Mouse (Mus musculus): ENCODE measurements around the gene Adam19. TPM values are rescaled to one million over a fixed set of nuclear protein-coding genes. Genes with fewer than 3 reads are reported as not detected.

Adam19 gene
- polyA plus RNA-seq, 1 experiment from 2014 or later = 4.5 TPM

GRCm38 (mm10) chr11:46184946-46185345 is 129.2 kb downstream of the Adam19 start:
- no peak overlapping the region for H3K27ac ChIP-seq (ENCODE audit: low read depth, low read length)
- DNase-seq (ENCODE audit: low spot score) = no peak

GRCm38 (mm10) chr11:46185486-46185885 is 129.7 kb downstream of the Adam19 start:
- peak; percentile 37 for DNase-seq (ENCODE audit: low spot score)
- Histone ChIP-seq H3K9me3 (replicated peaks; ENCODE audit: control insufficient read depth, low read length) (no peaks in the 10 kb centered on the region), H3K4me1 (ENCODE audit: control insufficient read depth, insufficient read depth, low read length) (no peaks in the 10 kb centered on the region), H3K9ac (ENCODE audit: low read length) (no peak overlapping the region), H3K27ac (ENCODE audit: low read depth, low read length) (no peak overlapping the region), H3K4me3 (ENCODE audit: low read depth, low read length) (no peak overlapping the region), H3K27me3 (replicated peaks; ENCODE audit: control insufficient read depth, insufficient read depth, low read length) (no peaks in the 10 kb centered on the region), H3K36me3 (ENCODE audit: control insufficient read depth, insufficient read depth, low read length) (no peaks in the 10 kb centered on the region), H3K4me2 (ENCODE audit: low read length) (no peak overlapping the region)
- no peak for ATAC-seq
- WGBS = 50% methylated on average over 4 of the region's 4 CpGs

More at GRCm38 (mm10) chr11:46184946-46185345, 129.2 kb downstream of the Adam19 start:
- 81% methylated on average over 3 of the region's 3 CpGs for WGBS
- no peak for ATAC-seq
- Histone ChIP-seq H3K9me3 (replicated peaks; ENCODE audit: control insufficient read depth, low read length) (no peaks in the 10 kb centered on the region), H3K4me1 (ENCODE audit: control insufficient read depth, insufficient read depth, low read length) (no peaks in the 10 kb centered on the region), H3K9ac (ENCODE audit: low read length) (no peak overlapping the region), H3K27me3 (replicated peaks; ENCODE audit: control insufficient read depth, insufficient read depth, low read length) (no peaks in the 10 kb centered on the region), H3K4me3 (ENCODE audit: low read depth, low read length) (no peak overlapping the region), H3K4me2 (ENCODE audit: low read length) (no peak overlapping the region), H3K36me3 (ENCODE audit: control insufficient read depth, insufficient read depth, low read length) (no peaks in the 10 kb centered on the region)

GRCm38 (mm10) chr11:46188283-46188682 is 132.5 kb downstream of the Adam19 start:
- DNase-seq (ENCODE audit: low spot score) = peak; percentile 20
- no peaks in the 10 kb centered on the region for H3K27me3 ChIP-seq (replicated peaks; ENCODE audit: control insufficient read depth, insufficient read depth, low read length)
- H3K4me3 ChIP-seq (ENCODE audit: low read depth, low read length) = no peak overlapping the region
- H3K4me2 ChIP-seq (ENCODE audit: low read length) = no peak overlapping the region
- 70% methylated on average over 2 of the region's 2 CpGs for WGBS
- H3K36me3 ChIP-seq (ENCODE audit: control insufficient read depth, insufficient read depth, low read length) = peaks cover 3% of the 10 kb centered on the region
- no peak for ATAC-seq
- H3K9ac ChIP-seq (ENCODE audit: low read length) = no peak overlapping the region
- no peak overlapping the region for H3K27ac ChIP-seq (ENCODE audit: low read depth, low read length)
- no peaks in the 10 kb centered on the region for H3K9me3 ChIP-seq (replicated peaks; ENCODE audit: control insufficient read depth, low read length)
- H3K4me1 ChIP-seq (ENCODE audit: control insufficient read depth, insufficient read depth, low read length) = no peaks in the 10 kb centered on the region

GRCm38 (mm10) chr11:46194175-46194574 is 138.4 kb downstream of the Adam19 start:
- H3K36me3 ChIP-seq (ENCODE audit: control insufficient read depth, insufficient read depth, low read length) = peaks cover 54% of the 10 kb centered on the region
- no peak overlapping the region for H3K4me2 ChIP-seq (ENCODE audit: low read length)
- no peaks in the 10 kb centered on the region for H3K27me3 ChIP-seq (replicated peaks; ENCODE audit: control insufficient read depth, insufficient read depth, low read length)
- H3K27ac ChIP-seq (ENCODE audit: low read depth, low read length) = no peak overlapping the region
- H3K9ac ChIP-seq (ENCODE audit: low read length) = no peak overlapping the region
- H3K9me3 ChIP-seq (replicated peaks; ENCODE audit: control insufficient read depth, low read length) = no peaks in the 10 kb centered on the region
- DNase-seq (ENCODE audit: low spot score) (no peak), ATAC-seq (no peak)
- no peaks in the 10 kb centered on the region for H3K4me1 ChIP-seq (ENCODE audit: control insufficient read depth, insufficient read depth, low read length)
- no peak overlapping the region for H3K4me3 ChIP-seq (ENCODE audit: low read depth, low read length)
- WGBS = 91% methylated on average over 4 of the region's 4 CpGs

Small RNA genes lying within 50 kb of the gene (microRNA-seq; reads per million reads assigned to microRNA genes)
- gene Mir7239 = not detected
- not detected for gene Mir8100

Other genes starting within 250 kb of the Adam19 start
- gene Clint1, start 203.9 kb upstream of the Adam19 start, polyA plus RNA-seq (2014; fragmentation: Nextera tagmentation; extraction: Ambion mirVana) = 38.4 and 43.2 TPM in 2 replicates
- gene Lsm11, start 111.1 kb upstream of the Adam19 start, polyA plus RNA-seq (2014; fragmentation: Nextera tagmentation; extraction: Ambion mirVana) = 12.5 and 14.8 TPM in 2 replicates
- 9.4 and 9.7 TPM in 2 replicates for gene Thg1l, start 100.5 kb upstream of the Adam19 start, polyA plus RNA-seq (2014; fragmentation: Nextera tagmentation; extraction: Ambion mirVana)
- gene Sox30, start 75.7 kb upstream of the Adam19 start, polyA plus RNA-seq (2014; fragmentation: Nextera tagmentation; extraction: Ambion mirVana) = 0.11 TPM in 1 of 2 replicates, not detected in the other
- 4.7 and 6.3 TPM in 2 replicates for gene Gm12166, start 3.7 kb upstream of the Adam19 start, polyA plus RNA-seq (2014; fragmentation: Nextera tagmentation; extraction: Ambion mirVana)
- 0.10 and 0.25 TPM in 2 replicates for gene Nipal4, start 110.5 kb downstream of the Adam19 start, polyA plus RNA-seq (2014; fragmentation: Nextera tagmentation; extraction: Ambion mirVana)
- 5.1 and 5.9 TPM in 2 replicates for gene Fndc9, start 179.5 kb downstream of the Adam19 start, polyA plus RNA-seq (2014; fragmentation: Nextera tagmentation; extraction: Ambion mirVana)